Mouse (Mus musculus) bone marrow, adult 2 months (tissue): ENCODE results near the gene Anks1b.

Experiments
- CTCF ChIP-seq: fragments of 200-500 bp; IDR thresholded peaks from 2 replicates; pipeline ENCODE4 v1.5.1; 2011; ENCODE audit warnings: low read length, control low read depth; ENCODE audit not compliant: control insufficient read depth, insufficient read depth
- POLR2A ChIP-seq: fragments of 200-500 bp; IDR thresholded peaks from 2 replicates; pipeline ENCODE4 v1.6.1; 2011; ENCODE audit warnings: low read depth, mild to moderate bottlenecking, control low read depth, low read length, borderline replicate concordance; ENCODE audit not compliant: control insufficient read depth

DNA sequence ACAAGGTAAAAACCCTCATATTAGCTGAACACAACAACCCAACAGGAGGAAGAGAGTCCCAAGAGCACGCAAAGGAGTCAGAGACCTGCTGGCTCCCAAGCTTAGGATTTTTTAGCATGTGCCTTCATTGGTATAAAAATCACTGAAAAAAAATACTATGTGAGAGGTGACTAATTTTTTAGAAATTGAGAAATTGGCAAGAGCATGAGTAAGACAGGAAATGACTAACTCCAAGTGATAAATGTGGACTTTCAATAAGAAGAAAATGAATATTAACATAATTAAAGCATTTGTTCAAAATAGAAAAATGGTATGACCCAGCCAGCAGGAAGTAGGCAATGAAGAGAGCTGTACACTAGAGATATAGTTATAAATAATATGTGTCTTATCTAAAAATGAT, 271.1 kb downstream of the Anks1b start:
- no peak for TF ChIP-seq POLR2A
- no peak for TF ChIP-seq CTCF
